Mouse (Mus musculus): Measurements from ENCODE around the gene Olfr705.
"Not testable (repeated sequence)": the region's sequence is repeated elsewhere in the genome, so short reads cannot be mapped to it uniquely, and the experiment has no call there.

The Olfr705 gene

DNA sequence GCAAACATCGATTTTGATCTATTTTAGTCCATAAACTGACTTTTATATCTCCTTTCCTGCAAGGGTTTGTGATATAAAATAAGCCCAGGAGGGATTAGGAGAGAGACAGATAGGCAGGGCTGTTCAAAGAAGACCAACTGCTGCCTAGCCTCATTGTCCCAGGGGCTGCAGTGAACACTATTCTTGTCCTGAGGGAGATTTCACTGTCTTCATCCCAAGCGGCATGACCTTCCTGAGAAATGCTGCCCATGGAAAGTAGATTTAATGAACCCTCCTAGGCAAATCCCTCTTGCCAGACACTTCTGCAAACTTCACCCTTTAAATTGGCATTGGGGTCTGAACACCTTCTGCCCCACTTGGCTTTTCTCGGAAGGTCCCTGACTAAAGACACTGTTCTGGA, at the start of gene Olfr705:
Olfr705 (minus strand) TSS at position 101 of the 400 bp plus-strand sequence.
- DNase-seq = no peak

DNA sequence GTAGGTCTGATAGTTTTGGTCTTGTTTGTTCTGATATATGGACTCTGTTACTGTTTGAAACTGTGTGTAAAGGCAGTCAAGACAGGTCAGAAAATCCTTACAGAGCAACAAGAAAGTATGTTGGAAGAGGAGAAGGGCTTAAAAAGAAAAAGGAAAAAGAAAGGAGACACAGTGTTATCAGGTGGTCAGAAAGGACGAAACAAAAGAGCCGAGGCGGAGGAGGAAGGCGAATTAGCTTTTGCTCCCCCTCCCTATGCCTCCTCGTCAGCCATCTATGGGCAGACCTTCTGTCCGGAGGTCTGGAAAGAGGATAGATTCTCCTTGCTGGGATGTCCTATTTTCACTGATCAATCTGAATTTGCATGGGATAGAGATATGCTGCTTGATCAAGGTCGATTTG, 44.3 kb upstream of the Olfr705 start:
- not testable (repeated sequence) for DNase-seq

DNA sequence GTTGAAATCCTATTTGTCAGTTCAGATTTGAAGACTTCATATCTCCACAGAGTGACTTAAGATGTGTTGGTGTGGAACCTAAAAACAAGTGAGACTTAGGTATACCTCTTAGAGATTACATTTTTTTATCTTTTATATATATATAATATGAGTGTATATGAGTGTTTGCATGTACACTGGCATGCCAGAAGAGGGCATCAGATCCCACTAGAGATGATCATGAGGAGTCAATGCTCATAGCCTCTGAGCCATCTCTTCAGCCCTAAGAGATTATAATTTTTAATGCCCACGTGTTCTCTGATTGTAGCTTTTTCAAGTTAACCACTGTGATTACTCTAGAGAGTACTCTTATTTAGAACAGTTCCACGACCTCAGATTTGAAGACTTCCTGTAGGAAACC, 31.0 kb upstream of the Olfr705 start, which contains the start of gene Olfr1532-ps1:
Olfr1532-ps1 (plus strand) TSS at position 326 of the 400 bp plus-strand sequence.
- DNase-seq = no peak

DNA sequence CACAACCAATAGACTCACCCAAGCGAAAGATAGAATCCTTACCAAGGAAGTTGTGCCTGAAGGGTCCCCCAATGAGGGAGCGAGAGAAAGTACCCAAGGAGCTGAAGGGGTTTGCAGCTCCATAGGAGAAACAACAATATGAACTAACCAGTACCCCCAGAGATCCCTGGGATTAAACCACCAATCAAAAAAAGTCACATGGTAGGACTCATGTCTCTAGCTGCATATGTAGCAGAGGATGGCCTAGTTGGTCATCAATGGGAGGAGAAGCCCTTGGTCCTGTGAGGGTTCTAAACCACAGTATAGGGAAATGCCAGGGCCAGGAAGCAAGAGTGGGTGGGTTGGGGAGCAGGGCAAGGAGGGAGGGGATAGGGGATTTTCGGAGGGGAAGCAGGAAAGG, 24.4 kb upstream of the Olfr705 start, which contains the start of gene Olfr707:
Olfr707 (minus strand) TSS at position 101 of the 400 bp plus-strand sequence.
- not testable (repeated sequence) for DNase-seq

DNA sequence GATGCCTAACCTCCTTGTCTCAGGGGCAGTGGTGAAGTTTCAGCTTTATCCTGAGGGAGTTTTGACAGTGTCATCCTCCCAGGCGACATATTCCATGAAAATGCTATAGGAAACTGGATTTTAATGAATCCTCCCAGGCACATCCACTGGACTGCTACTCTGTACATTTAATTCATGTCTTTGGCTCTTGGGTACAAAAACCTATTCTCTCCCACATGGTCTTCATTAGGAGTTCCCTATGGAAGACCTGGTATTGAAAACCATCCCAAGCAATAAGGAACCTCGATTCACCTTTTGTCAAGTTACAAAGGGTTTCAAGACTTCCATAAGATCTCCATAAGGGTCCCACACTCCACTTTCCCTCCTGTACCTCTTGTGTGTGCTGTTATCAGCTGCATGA, 11.4 kb upstream of the Olfr705 start, which contains the start of gene Olfr706:
Olfr706 (minus strand) TSS at position 101 of the 400 bp plus-strand sequence.
- DNase-seq = no peak

DNA sequence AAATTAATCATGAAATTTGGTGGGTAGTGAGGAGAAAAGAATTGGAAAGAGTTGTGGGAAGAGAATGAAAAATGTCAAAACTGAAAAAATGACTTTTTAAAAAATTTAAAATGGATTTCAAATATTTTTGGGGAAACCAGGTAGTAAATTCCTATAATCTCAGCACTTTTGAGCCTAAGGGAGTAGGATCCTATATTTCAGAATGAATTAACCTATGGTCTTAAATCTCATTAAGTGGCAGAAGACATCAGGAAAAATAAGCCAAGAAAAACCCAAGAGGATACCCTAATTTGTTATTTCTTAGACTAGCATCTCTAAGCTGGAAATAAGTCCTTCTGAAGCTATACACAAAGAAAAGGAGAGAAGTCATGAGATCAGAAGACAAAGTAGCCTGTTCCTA, 13.8 kb downstream of the Olfr705 start, which contains the start of gene Olfr704:
Olfr704 (plus strand) TSS at position 301 of the 400 bp plus-strand sequence.
- no peak for DNase-seq

DNA sequence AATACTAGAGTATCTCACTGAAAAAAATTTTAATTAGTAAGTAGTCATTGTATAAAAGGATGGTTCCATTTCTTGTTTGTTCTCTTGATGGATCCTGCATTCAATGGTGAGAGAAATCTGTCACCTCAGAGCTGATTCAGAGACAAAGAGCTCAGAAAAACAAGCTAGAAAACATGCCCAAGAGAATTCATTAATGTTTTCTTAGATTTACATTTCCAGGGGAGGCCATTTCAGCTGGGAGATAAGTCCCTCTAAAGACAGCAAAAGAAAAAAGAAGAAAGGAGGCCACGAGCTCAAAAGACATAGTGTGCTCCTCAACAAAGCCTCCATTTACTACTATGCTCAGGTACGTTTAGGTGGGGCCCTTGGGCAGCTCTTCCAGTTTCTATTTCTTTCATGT, 33.6 kb downstream of the Olfr705 start, which contains the start of gene Olfr703:
Olfr703 (plus strand) TSS at position 301 of the 400 bp plus-strand sequence.
- DNase-seq = no peak

DNA sequence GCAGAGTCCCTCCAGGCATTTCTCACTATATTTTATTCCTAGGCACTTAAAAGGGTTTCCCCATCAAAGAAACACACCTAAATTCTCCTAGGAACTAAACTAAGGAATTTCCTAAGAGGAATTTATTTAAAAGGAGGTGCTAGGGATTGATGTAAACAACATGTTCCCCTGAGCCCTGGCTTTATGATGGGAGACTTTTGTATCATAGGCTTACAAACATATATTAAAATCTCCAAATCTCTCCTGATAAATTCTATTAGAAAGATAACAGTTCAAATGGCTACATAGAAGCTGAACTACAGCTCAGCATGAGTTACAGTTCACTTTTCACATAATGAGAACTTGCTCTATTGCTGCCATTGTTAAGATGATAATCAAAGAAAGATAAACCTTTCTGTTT, 42.9 kb downstream of the Olfr705 start, which contains the start of gene Olfr702:
Olfr702 (minus strand) TSS at position 101 of the 400 bp plus-strand sequence.
- no peak for DNase-seq

All from thymus, adult 18-20 months (tissue).